Mouse (Mus musculus) testis, adult 2 months (tissue): Measurements from ENCODE around the gene Flt3.

Experiments used
- CTCF ChIP-seq: fragments of 200-500 bp; IDR thresholded peaks from 2 replicates; pipeline ENCODE4 v1.5.1; 2012; ENCODE audit warnings: low read depth, mild to moderate bottlenecking, inconsistent platforms, low read length, moderate library complexity; ENCODE audit not compliant: control insufficient read depth, insufficient read depth, insufficient replicate concordance
- POLR2A ChIP-seq: fragments of 200-500 bp; IDR thresholded peaks from 2 replicates; pipeline ENCODE4 v1.6.1; 2012; ENCODE audit warnings: low read depth, mild to moderate bottlenecking, inconsistent platforms, low read length, moderate library complexity; ENCODE audit not compliant: control insufficient read depth

DNA sequence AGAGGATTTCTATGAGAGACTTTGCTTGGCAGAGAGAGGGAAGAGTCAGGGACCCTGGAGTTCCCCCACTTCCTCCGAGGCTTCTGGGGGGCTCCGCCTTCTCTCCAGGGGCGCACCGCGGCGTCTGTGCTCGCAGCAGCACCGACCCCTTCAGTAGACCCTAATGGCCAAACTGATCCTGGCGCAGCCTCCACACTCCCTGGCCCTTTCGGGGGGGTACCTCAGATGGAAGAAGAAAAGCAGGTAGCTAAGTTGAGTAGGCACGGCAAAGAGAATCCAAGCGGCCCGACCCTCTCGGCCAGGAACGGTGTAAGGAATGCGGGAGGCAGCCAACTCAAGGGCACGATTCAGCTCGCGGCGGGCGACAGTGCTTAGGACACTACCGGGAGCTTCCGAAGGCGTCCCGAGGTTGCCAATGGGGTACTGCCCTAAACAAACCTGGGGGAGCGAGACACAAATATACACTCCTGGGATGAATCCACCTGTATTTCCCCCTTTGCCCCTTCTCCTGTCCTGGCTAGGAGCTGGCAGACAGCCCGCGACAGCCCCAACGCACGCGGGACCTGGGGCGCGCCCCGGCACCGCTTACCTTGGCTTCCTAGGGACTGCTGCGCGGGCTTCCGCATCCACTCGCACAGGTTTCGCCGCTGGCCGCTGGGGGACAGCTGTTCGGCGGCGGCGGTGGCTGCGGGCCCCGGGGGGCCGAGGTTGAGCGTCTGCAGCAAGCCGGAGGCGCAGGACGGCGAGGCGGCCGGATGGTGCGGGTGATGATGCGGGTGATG lies 94.2 kb downstream of the Flt3 start:
- TF ChIP-seq POLR2A (no peak), CTCF (no peak)
